30 mouse cellular contexts compared by ENCODE assay signal in the genomic region with DNA sequence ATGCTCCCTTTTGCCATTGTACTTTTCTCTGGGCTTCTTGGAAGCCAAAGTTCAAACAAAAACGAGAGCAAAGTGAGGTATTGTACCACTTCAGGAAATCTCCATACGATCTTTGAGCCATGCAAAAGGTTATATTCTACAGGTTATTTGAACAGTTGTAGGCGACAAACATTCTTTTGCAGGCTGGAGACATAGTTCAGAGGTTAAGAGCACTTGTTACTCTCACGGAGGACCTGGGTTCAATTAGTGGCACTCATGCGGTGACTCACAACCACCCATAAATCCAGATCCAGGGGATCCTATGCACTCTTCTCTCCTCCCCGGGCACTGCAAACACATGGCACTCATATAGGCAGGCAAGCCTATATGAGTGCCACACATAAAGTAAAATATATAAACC. TPM values are rescaled to one million over a fixed set of nuclear protein-coding genes. Genes with fewer than 3 reads are reported as not detected.
"Had no signal": no experiment of that assay in that cellular context is flagged by ENCODE, and none has a peak within 500 bp of the region (broad histone marks: within the 10 kb centered on the region; RNA-seq: fewer than 3 reads in every experiment).

No protein-coding gene starts in this region.

- H3K4me3 ChIP-seq: left cerebral cortex, adult 2 months; limb, embryonic 10.5 days; limb, embryonic 12.5 days; limb, embryonic 13.5 days; limb, embryonic 15.5 days; liver, embryonic 12.5 days; liver, embryonic 13.5 days; liver, embryonic 15.5 days; lung, embryonic 15.5 days; megakaryocyte, embryonic 14.5 days; midbrain, embryonic 10.5 days; midbrain, embryonic 12.5 days; midbrain, embryonic 13.5 days; midbrain, embryonic 15.5 days; myocyte; neural tube, embryonic 12.5 days had no signal

- DNase-seq: layer of hippocampus, postnatal 36 days; left cerebral cortex, postnatal 4 days; liver; liver, embryonic 13.5 days; liver, postnatal 0 days; lung, adult 2 months; lung, postnatal 10 days; lung, postnatal 4 days; midbrain, embryonic 14.5 days had no signal

- H3K9me3 ChIP-seq: limb, embryonic 10.5 days; limb, embryonic 12.5 days; limb, embryonic 13.5 days; limb, embryonic 15.5 days; liver, embryonic 12.5 days; liver, embryonic 13.5 days; liver, embryonic 15.5 days; lung, embryonic 15.5 days; megakaryocyte, embryonic 14.5 days; midbrain, embryonic 10.5 days; midbrain, embryonic 12.5 days; midbrain, embryonic 13.5 days; midbrain, embryonic 15.5 days; neural tube, embryonic 12.5 days had no signal

- H3K4me2 ChIP-seq: limb, embryonic 12.5 days; limb, embryonic 13.5 days; limb, embryonic 15.5 days; liver, embryonic 11.5 days; liver, embryonic 12.5 days; liver, embryonic 13.5 days; liver, embryonic 15.5 days; lung, embryonic 15.5 days; midbrain, embryonic 11.5 days; midbrain, embryonic 12.5 days; midbrain, embryonic 13.5 days; midbrain, embryonic 15.5 days; neural tube, embryonic 12.5 days had no signal

- H3K27me3 ChIP-seq: limb, embryonic 12.5 days; limb, embryonic 13.5 days; limb, embryonic 15.5 days; liver, embryonic 12.5 days; liver, embryonic 13.5 days; liver, embryonic 15.5 days; lung, embryonic 15.5 days; megakaryocyte, embryonic 14.5 days; midbrain, embryonic 12.5 days; midbrain, embryonic 13.5 days; midbrain, embryonic 15.5 days; neural tube, embryonic 12.5 days had no signal

- H3K4me1 ChIP-seq: limb, embryonic 10.5 days; limb, embryonic 12.5 days; limb, embryonic 15.5 days; liver, embryonic 12.5 days; liver, embryonic 13.5 days; liver, embryonic 15.5 days; megakaryocyte, embryonic 14.5 days; midbrain, embryonic 10.5 days; midbrain, embryonic 12.5 days; midbrain, embryonic 13.5 days; midbrain, embryonic 15.5 days; neural tube, embryonic 12.5 days had no signal

- H3K9ac ChIP-seq: limb, embryonic 12.5 days; limb, embryonic 13.5 days; limb, embryonic 15.5 days; liver, embryonic 12.5 days; liver, embryonic 13.5 days; liver, embryonic 14.5 days; liver, embryonic 15.5 days; liver, postnatal 0 days; lung, embryonic 15.5 days; midbrain, embryonic 12.5 days; midbrain, embryonic 13.5 days; midbrain, embryonic 15.5 days; neural tube, embryonic 12.5 days had no signal

- H3K27ac ChIP-seq: left cerebral cortex, adult 2 months; limb, embryonic 10.5 days; limb, embryonic 12.5 days; limb, embryonic 13.5 days; limb, embryonic 15.5 days; liver, embryonic 12.5 days; liver, embryonic 13.5 days; liver, embryonic 14.5 days; liver, embryonic 15.5 days; lung, embryonic 15.5 days; macrophage; midbrain, embryonic 10.5 days; midbrain, embryonic 12.5 days; midbrain, embryonic 13.5 days; midbrain, embryonic 15.5 days; neural tube, embryonic 12.5 days had no signal

- H3K36me3 ChIP-seq: limb, embryonic 10.5 days; limb, embryonic 12.5 days; limb, embryonic 15.5 days; liver, embryonic 12.5 days; liver, embryonic 13.5 days; liver, embryonic 15.5 days; lung, embryonic 15.5 days; midbrain, embryonic 10.5 days; midbrain, embryonic 12.5 days; midbrain, embryonic 15.5 days; neural tube, embryonic 12.5 days had no signal

- ATAC-seq: liver, embryonic 12.5 days; liver, postnatal 0 days; midbrain, embryonic 13.5 days; midbrain, embryonic 15.5 days; midbrain, embryonic 16.5 days had no signal

RNA-seq across cellular contexts. Expression of a gene that starts 10.0 kb away (rescaled TPM):
- polyA plus RNA-seq: liver, adult 2 months; macrophage; myocyte had no signal
